Mouse (Mus musculus) CH12.LX (cell line): ENCODE results near the gene BC052040. TPM values are rescaled to one million over a fixed set of nuclear protein-coding genes. Genes with fewer than 3 reads are reported as not detected.

ENCODE experiments used
- DNase-seq: peaks from one replicate; pipeline ENCODE4 v3.0.0-alpha.2; 2013; ENCODE audit errors: extremely low read depth
- H3K27ac ChIP-seq: 2 replicates; pipeline ENCODE4 v1.5.1; 2012; ENCODE audit warnings: low read depth, mild to moderate bottlenecking, control low read depth, moderate library complexity; ENCODE audit not compliant: insufficient read depth
- H3K27me3 ChIP-seq: replicated peaks from 2 replicates; pipeline ENCODE3; 2012; ENCODE audit warnings: inconsistent platforms
- H3K36me3 ChIP-seq, 2 experiments: replicated peaks in 1 of 2; 2 replicates each; pipeline versions ENCODE3 to v1.6.1; 2012; ENCODE audit warnings: inconsistent platforms in 1 of 2, low read length in 1 of 2, mild to moderate bottlenecking in 1 of 2, mixed read lengths in 1 of 2, moderate library complexity in 1 of 2; ENCODE audit not compliant: control insufficient read depth in 1 of 2, insufficient read depth in 1 of 2
- H3K4me1 ChIP-seq, 2 experiments: 2 replicates each; pipeline ENCODE4 v1.6.1; 2012; ENCODE audit warnings: inconsistent platforms in 1 of 2, moderate library complexity in 1 of 2; ENCODE audit not compliant: insufficient read depth in 2 of 2, control insufficient read depth in 1 of 2
- H3K4me2 ChIP-seq: 2 replicates; pipeline ENCODE4 v1.6.1; 2012; ENCODE audit warnings: low read depth, mild to moderate bottlenecking, control low read depth; ENCODE audit not compliant: poor library complexity, insufficient read depth, severe bottlenecking
- H3K4me3 ChIP-seq, 3 experiments: fragments of 150-350 bp in 1 of 3; sonication (generic) in 1 of 3; replicated peaks in 1 of 3; 2 replicates each; pipeline versions ENCODE3 to v1.5.1; 2011 to 2012; ENCODE audit warnings: low read depth in 2 of 3, low read length in 2 of 3, mild to moderate bottlenecking in 2 of 3, moderate library complexity in 2 of 3, control low read depth in 1 of 3, improper control_type of control experiment in 1 of 3, inconsistent platforms in 1 of 3, mixed read lengths in 1 of 3; ENCODE audit not compliant: poor library complexity in 1 of 3
- H3K79me2 ChIP-seq: replicated peaks from 2 replicates; pipeline ENCODE4 v1.6.1; 2012; ENCODE audit warnings: mild to moderate bottlenecking, moderate library complexity; ENCODE audit not compliant: control insufficient read depth, poor library complexity, insufficient read depth, severe bottlenecking; ENCODE audit errors: extremely low read depth
- H3K9ac ChIP-seq: 2 replicates; pipeline ENCODE4 v1.6.1; 2012; ENCODE audit warnings: low read depth, mild to moderate bottlenecking, control low read depth, moderate library complexity; ENCODE audit not compliant: insufficient read depth
- H3K9me3 ChIP-seq: replicated peaks from 2 replicates; pipeline ENCODE3; 2012; ENCODE audit warnings: low read length, inconsistent platforms, mixed read lengths
- BHLHE40 ChIP-seq: IDR thresholded peaks from 2 replicates; pipeline ENCODE4 v1.6.1; 2011; ENCODE audit warnings: mild to moderate bottlenecking, low read depth, low read length, improper control_type of control experiment
- HCFC1 ChIP-seq: IDR thresholded peaks from 2 replicates; pipeline ENCODE4 v1.6.1; 2012; ENCODE audit warnings: low read depth, mild to moderate bottlenecking, inconsistent platforms, low read length, improper control_type of control experiment
- JUND ChIP-seq: conservative IDR thresholded peaks from 2 replicates; pipeline ENCODE4 v1.6.1; 2011; ENCODE audit warnings: low read depth, low read length, improper control_type of control experiment
- KAT2A ChIP-seq: IDR thresholded peaks from 2 replicates; pipeline ENCODE4 v1.6.1; 2012; ENCODE audit warnings: low read length, improper control_type of control experiment, inconsistent platforms; ENCODE audit not compliant: insufficient replicate concordance
- UBTF ChIP-seq: IDR thresholded peaks from 2 replicates; pipeline ENCODE4 v1.6.1; 2012; ENCODE audit warnings: low read depth, mild to moderate bottlenecking, inconsistent platforms, low read length, improper control_type of control experiment, moderate library complexity
- dilution Hi-C: fragments of 300-500 bp; cut with MboI; formaldehyde crosslinking; loops from 2 replicates; pipeline ENCODE4 v1.14.3; 2020; ENCODE audit warnings: low sequenced_read_pairs; ENCODE audit not compliant: extremely low pct_unique_long_range_greater_than_20kb, extremely low pct_ligation_motif_present
- in situ Hi-C: fragments of 300-500 bp; cut with MboI; formaldehyde crosslinking; loops from 3 replicates; pipeline ENCODE4 v1.14.3; 2019; ENCODE audit warnings: low sequenced_read_pairs, low pct_ligation_motif_present, low pct_unique_long_range_greater_than_20kb, mixed read lengths
- polyA plus RNA-seq: library from polyadenylated mRNA; unstranded; fragments of >175 nt; gene quantifications from 2 replicates; pipeline ENCODE4 v1.2.1, GENCODE M21; 2012; ENCODE audit warnings: low read depth; ENCODE audit not compliant: insufficient read length
- total RNA-seq, 2 experiments: library from RNA; depleted of rRNA; stranded (reverse); fragments of 300-350 nt in 1 of 2; fragments of >200 nt in 1 of 2; gene quantifications; 2 replicates each; pipeline ENCODE4 v1.2.3; 2012 to 2014

Gene BC052040
- total and polyA plus RNA-seq, 3 experiments: 5.9 to 16.5 (median 6.5) TPM

GRCm38 (mm10) chr2:115732572-115732971 is 151.1 kb downstream of the BC052040 start:
- dilution Hi-C loops (no loop called here), in situ Hi-C loops (no loop called here)
- Histone ChIP-seq H3K4me2 (no peak overlapping the region), H3K9me3 (no peaks in the 10 kb centered on the region), H3K9ac (no peak overlapping the region), H3K4me3 (no peak overlapping the region), H3K36me3 (peaks cover 0 to 45% of the 10 kb centered on the region in 2 experiments)
- no peak for DNase-seq
- TF ChIP-seq UBTF: no peak
- TF ChIP-seq, all 38 proteins: peak for 0
- H3K4me1 ChIP-seq: peaks cover 0 to 5% of the 10 kb centered on the region in 2 experiments; a peak in 2 of 4 replicates
- H3K27ac ChIP-seq: no peak overlapping the region
- H3K27me3 ChIP-seq: no peaks in the 10 kb centered on the region
- no peaks in the 10 kb centered on the region for H3K79me2 ChIP-seq

GRCm38 (mm10) chr2:115733017-115733692 is 151.6 kb downstream of the BC052040 start:
- in situ Hi-C loops: no loop called here
- H3K9ac ChIP-seq: no peak overlapping the region
- no peaks in the 10 kb centered on the region for H3K27me3 ChIP-seq
- H3K4me2 ChIP-seq: no peak overlapping the region
- dilution Hi-C loops: no loop called here
- H3K79me2 ChIP-seq: no peaks in the 10 kb centered on the region
- H3K36me3 ChIP-seq: peaks cover 0 to 40% of the 10 kb centered on the region in 2 experiments
- DNase-seq: no peak
- H3K4me1 ChIP-seq: peaks cover 0 to 5% of the 10 kb centered on the region in 2 experiments; a peak in 2 of 4 replicates
- H3K9me3 ChIP-seq: no peaks in the 10 kb centered on the region
- no peak for TF ChIP-seq UBTF
- H3K4me3 ChIP-seq: no peak overlapping the region
- H3K27ac ChIP-seq: no peak overlapping the region

GRCm38 (mm10) chr2:115734850-115735249 is 153.3 kb downstream of the BC052040 start:
- no peak overlapping the region for H3K27ac ChIP-seq
- H3K4me3 ChIP-seq: no peak overlapping the region
- no peaks in the 10 kb centered on the region for H3K79me2 ChIP-seq
- H3K9me3 ChIP-seq: no peaks in the 10 kb centered on the region
- no peaks in the 10 kb centered on the region for H3K27me3 ChIP-seq
- no peak for DNase-seq
- no peak overlapping the region for H3K9ac ChIP-seq
- H3K36me3 ChIP-seq: peaks cover 0 to 32% of the 10 kb centered on the region in 2 experiments
- TF ChIP-seq KAT2A (no peak), HCFC1 (no peak), BHLHE40 (no peak), JUND (no peak)
- no peak overlapping the region for H3K4me2 ChIP-seq
- dilution Hi-C loops (no loop called here), in situ Hi-C loops (no loop called here)
- peaks cover 0 to 5% of the 10 kb centered on the region in 2 experiments; a peak in 2 of 4 replicates for H3K4me1 ChIP-seq
